Mouse (Mus musculus) cerebellum, postnatal 10 days (tissue): ENCODE measurements at regions not wholly inside any gene's neighbourhood (a gene's known extent, or its start where the extent isn't known, plus 50 kb on each side); places are given as distances from the start of the nearest gene placed in this dataset.

ENCODE experiments used
- DNase-seq, 2 experiments: peaks; one replicate each; pipeline ENCODE4 v3.0.0; 2021; ENCODE audit warnings: mixed read lengths in 2 of 2

- DNase-seq, result peak; percentile 32 to 48
Observed at GRCm38 (mm10) chr8:12137913-12138312, 140.7 kb upstream of the A230072I06Rik start.

GRCm38 (mm10) chr8:12151679-12152078 is 126.9 kb upstream of the A230072I06Rik start:
- DNase-seq, result no peak

GRCm38 (mm10) chr8:12152825-12153224 is 125.8 kb upstream of the A230072I06Rik start:
- DNase-seq, result no peak

- DNase-seq, result no peak
Observed at GRCm38 (mm10) chr8:12156893-12157292, 121.7 kb upstream of the A230072I06Rik start.

GRCm38 (mm10) chr8:12158188-12158587 is 120.4 kb upstream of the A230072I06Rik start:
- DNase-seq, result no peak

GRCm38 (mm10) chr8:12162921-12163705 is 115.5 kb upstream of the A230072I06Rik start:
- DNase-seq, result peak; percentile 34 to 42

- no peak for DNase-seq
Observed at GRCm38 (mm10) chr8:12165487-12166152, 113.0 kb upstream of the A230072I06Rik start.

GRCm38 (mm10) chr8:12171788-12172187 is 106.8 kb upstream of the A230072I06Rik start:
- no peak for DNase-seq

GRCm38 (mm10) chr8:12175496-12175895 is 103.1 kb upstream of the A230072I06Rik start:
- DNase-seq, result peak; percentile 73 to 74

GRCm38 (mm10) chr8:12184666-12185065 is 94.0 kb upstream of the A230072I06Rik start:
- peak; percentile 81 to 84 for DNase-seq

- no peak for DNase-seq
Observed at GRCm38 (mm10) chr8:12187366-12187765, 91.3 kb upstream of the A230072I06Rik start.

- peak; percentile 35 to 36 for DNase-seq
Observed at GRCm38 (mm10) chr8:12188451-12188850, 90.2 kb upstream of the A230072I06Rik start.

GRCm38 (mm10) chr8:12188960-12189359 is 89.7 kb upstream of the A230072I06Rik start:
- no peak for DNase-seq

- DNase-seq, result peak in 1 of 2 experiments; percentile 32
Observed at GRCm38 (mm10) chr8:12192006-12192405, 86.6 kb upstream of the A230072I06Rik start.

- DNase-seq, result no peak
Observed at GRCm38 (mm10) chr8:12205909-12206308, 72.7 kb upstream of the A230072I06Rik start.

GRCm38 (mm10) chr8:12207412-12207811 is 71.2 kb upstream of the A230072I06Rik start:
- peak in 1 of 2 experiments; percentile 22 for DNase-seq

- no peak for DNase-seq
Observed at GRCm38 (mm10) chr8:12213774-12214173, 64.8 kb upstream of the A230072I06Rik start.

GRCm38 (mm10) chr8:12214205-12215019 is 64.2 kb upstream of the A230072I06Rik start:
- DNase-seq, result no peak

- DNase-seq, result no peak
Observed at GRCm38 (mm10) chr8:12221506-12221905, 57.1 kb upstream of the A230072I06Rik start.

- no peak for DNase-seq
Observed at GRCm38 (mm10) chr8:12223376-12223775, 55.2 kb upstream of the A230072I06Rik start.
